Mouse (Mus musculus) ovary, postnatal 36 days (tissue): ENCODE measurements around the gene Dll3.
A peak's percentile ranks its signal among the peaks of the same experiment; 100 is the strongest.

Experiments used
- DNase-seq: peaks from one replicate; pipeline ENCODE4 v3.0.0; 2022; ENCODE audit warnings: low spot score, mixed read lengths

Dll3 gene

DNA sequence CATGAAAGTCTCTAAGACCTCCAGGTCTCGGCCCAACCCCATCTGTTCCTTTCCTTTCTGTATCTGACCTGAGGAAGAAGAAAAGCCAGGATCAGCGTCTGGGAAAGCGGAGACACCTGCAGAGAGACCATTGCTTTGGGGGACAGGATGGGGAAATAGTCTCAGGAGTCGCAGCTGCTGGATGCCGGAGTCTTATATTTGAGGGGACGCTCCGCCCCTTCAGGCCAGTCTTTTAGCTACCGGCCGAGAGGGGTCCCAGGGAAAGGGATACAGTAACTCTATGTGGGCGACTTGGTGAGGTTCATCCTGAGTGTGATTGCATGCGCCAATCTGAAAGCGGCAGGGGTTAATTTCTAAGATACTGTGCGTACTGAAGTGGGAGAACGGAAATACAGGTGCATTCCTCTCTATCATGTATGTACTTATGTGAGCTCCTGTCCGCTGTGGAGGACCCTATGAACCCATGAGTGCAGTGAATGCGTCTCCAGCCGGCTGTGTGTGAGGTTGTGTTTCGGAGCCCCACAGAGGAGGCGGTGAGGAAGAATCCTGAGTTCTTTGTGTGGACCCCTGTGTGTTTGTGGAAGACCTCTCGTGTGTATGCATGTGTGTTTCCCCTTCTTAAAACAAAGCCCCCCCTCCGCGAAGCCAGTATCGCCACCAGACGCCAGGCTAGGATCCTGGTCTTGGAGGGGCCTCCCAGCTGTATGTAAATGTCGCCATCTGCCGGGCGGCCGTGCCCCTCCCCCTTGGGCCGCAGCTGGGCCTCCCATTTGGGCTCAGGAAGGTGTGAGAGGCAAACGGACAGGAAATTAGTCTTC is at the start of gene Dll3:
TSS of gene Dll3 (minus strand) at position 623 of the 818 bp plus-strand sequence.
- DNase-seq = peak; percentile 66

DNA sequence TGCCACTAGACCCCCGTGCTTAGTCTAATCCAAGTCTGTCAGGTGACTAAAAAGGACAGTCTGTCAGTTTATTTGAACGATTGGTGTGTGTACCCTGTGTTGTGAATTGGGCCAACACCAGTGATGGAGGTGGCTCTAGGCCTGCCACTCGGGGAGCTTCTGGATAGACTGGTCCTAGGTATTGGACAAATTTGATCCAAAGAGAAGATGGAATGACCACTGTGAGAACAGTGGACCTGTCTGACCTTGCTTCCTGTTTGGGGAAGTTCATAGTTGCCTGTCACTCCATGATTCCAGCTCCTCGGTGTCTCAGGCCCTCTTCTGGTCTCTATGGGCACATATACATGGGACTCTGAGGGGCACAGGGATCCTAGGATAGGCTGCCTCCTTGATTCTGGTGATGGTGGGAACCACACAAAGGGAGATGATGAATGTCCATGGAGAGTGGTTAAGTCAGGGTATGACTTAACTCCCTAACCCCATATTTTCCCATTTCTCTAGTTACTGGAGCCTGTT is 49.7 kb upstream of the Dll3 start:
- no peak for DNase-seq

DNA sequence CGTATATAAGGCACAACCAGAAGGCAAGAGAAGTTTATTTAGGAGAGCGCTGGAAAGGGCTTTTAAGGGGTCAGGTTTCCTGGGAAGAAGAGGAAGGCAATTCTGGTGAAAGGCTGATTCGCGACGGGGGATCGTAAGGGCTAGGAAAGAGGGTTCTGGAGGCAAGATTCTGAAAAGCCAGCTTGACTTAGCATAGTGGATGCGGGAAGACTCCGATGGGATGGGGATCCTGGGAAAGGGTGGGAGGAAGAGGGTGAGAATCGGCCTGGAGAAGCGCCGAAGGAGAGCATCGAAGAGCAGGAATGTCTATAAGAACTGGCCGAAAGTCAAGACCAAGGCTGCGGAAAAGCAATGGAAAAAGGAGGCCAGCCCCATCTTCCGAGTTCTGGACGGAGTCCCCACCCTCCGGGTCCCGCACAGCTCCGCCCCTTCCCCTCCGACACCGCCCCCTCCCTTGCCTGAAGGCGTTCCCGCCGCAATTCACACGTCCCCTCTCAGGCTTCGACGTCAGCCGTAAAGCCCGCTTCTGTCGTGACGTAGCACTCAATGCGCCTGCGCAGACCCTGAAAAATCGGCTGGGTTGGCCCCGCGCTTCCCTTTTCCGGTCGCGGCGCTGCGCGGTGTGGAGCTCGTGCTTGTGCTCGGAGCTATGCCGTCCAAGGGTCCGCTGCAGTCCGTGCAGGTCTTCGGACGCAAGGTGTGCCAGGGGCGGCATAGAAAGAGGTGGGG is 48.3 kb upstream of the Dll3 start, which contains the start of gene Rps16:
TSS of gene Rps16 (plus strand) at position 498 of the 729 bp plus-strand sequence.
- peak; percentile 99 for DNase-seq

DNA sequence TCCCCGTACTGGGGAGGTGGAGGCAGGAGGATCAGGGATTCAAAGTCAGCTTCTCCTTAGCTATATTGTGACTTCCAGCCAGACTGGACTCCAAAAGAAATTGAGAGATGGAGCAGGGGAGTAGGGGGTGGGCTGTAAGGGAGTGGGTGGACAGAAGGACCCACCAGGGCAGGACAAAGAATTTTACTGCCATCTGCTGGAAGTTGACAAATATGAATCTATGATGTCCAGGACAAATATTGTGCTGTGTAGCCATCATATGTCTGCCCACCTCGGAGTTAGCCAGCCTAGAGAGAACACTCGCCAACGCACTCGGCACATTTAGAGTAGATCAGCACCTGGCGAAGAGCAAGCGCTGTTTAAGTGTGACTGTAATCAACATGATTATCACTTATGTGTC is 46.6 kb upstream of the Dll3 start:
- DNase-seq = no peak

DNA sequence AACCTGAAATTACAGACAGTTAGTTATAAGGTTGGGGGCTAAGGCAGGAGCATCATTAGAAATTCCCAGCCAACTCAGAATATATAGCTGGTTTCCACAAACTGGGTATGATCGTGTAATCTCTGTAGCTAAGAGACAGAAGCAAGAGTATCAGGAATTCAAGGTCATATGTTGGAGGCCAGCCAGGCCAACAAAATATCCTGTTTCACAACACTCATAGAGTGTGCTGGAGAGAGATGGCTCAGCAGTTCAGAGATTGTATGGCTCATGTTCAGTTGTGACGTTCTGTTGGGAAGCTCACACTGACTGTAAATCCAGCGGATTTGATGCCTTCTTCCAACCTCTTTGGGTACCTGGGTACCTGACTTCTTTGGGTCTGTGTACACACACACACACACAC is 45.7 kb upstream of the Dll3 start:
- DNase-seq = peak; percentile 63

DNA sequence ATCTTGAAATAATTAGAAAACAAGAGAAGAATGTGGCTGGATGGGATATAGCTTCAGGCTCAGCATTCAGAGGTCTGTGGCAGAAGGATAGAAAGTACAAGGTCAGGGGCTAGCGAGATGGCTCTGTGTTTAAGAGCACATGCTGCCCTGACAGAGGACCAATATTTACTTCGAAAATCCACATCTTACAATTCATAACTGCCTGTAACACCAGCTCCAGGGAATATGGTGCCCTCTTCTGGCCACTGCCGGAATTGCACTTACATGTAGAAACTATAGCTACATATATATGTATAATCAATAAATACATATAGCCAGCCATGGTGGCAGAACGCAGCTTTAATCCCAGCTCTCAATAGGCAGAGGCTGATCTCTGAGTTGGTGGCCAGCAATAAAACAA is 42.6 kb upstream of the Dll3 start:
- DNase-seq = peak; percentile 54

DNA sequence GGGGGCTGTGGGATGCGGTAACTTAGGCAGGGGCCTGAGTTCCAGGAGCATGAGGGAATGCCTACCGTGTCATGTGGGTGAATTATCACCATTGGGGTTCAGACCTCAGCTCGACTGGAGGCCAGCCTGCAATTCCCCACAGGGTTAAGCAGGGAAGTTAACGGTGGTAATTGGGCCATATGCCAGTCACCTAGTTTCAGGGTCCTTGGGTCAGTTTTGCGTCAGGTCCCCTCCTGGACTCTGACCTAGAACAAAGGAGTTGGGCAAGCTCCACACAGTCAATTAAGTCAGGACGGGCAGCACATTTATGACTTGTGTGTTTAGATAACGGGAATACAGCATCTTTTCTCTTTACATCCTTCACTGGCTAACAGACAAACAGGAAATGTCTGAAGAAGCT is 39.3 kb upstream of the Dll3 start:
- DNase-seq = no peak

DNA sequence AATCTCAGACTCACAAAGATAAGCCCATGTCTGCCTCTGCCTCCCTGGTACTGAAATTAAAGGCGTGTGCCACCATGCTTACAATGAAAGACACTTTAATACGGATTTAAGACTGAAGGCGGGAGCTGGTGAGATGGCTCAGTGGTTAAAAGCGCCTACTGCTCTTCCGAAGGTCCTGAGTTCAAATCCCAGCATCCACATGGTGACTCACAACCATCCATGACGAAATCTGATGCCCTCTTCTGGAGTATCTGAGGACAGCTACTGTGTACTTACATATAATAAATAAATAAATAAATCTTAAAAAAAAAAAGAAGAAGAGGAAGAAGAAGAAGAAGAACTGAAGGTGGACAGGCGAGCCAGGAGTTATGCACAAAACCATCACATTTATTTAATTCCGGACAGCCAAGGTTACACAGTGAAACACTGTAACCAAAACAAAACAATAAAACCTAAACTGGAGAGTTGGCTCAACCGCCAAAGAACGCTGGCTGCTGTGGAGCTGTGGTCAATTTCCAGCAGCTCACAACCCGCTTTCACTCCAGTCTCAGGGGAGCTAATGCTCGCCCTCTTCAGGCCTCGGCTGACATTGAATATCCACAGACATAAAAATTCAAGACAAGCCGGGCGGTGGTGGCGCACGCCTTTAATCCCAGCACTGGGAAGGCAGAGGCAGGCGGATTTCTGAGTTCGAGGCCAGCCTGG is 37.3 kb upstream of the Dll3 start:
- DNase-seq = peak; percentile 62

DNA sequence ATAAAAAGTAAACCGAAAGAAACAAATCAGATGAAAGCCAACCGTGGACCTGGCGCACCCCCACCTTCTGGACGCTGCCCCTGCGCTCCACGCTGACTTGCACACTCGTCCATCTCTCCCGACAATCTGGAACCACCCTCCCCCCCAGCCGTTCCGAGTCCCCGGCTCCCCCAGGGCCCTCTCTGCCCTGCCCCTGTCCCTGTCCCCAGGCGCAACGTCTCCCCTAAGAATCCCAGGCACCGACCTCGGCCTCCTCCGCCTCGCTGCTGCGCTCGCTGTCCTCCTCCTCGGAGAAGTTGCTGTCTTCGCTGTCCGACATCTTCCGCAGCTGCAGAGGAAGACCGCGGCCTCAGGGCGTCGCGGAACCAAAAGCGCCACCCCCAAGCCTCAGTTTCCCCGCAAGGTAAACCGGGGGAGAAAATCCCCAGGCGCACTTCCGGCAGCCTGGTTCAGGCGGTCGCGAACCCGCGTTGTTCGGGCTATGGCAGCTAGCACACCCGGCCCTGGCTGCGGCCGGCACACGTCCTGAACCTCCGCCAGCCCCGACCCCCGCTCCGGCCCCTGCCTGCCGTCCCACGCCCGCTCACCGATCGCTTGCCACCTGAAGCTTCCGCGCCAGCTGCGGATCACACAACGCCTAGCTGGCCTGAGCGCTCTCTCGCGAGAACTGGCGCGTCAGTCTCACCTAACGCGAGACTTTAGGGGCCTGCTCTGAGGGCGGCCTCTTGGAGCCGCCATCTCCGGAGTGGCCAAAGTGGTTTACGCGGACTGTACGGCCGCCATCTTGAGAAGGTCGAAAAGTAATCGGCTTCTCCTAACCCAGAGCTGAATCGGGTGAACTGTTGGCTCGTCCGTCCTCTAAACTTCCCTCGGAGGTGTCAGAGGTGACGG is 36.3 kb upstream of the Dll3 start, which contains the start of gene Supt5:
TSS of gene Supt5 (minus strand) at position 639 of the 891 bp plus-strand sequence.
- peak; percentile 96 for DNase-seq

DNA sequence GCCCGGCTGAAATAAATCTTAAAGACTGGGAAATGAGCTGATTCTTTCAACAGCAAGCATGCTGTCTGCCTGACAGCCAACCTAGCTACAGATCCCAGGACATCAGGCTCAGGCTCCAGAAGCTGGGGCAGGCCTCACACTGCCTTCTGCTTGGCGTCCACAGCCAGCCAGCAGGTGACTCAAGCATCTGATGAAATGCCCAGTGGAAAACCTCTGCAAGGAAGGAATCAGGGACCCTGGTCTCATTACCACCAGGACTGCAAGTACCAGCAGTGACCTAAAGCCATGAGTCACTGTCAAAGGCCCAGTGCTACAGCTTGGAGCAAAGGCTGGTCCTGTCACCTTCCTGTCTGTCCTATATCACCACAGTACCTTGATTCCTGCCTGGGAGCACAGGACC is 33.4 kb upstream of the Dll3 start:
- no peak for DNase-seq

DNA sequence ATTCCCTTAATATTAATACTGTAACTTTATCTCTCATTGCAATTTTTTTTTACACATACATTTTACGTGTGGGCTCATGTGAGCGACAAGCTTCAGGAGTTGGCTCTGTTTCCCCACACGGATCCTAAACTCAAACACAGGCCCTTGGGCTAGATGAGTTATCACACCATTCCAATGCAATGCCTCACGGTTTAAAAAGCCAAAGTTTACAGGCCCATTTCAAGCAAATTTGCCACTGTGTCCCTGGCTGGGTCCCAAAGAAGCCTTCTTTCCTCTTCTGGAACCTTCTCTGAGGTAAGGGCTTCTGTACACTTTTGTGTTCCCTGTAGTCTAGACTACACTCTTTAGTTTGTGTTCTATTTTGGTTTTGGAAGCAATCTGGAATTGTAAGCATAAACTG is 32.5 kb upstream of the Dll3 start:
- DNase-seq = no peak

DNA sequence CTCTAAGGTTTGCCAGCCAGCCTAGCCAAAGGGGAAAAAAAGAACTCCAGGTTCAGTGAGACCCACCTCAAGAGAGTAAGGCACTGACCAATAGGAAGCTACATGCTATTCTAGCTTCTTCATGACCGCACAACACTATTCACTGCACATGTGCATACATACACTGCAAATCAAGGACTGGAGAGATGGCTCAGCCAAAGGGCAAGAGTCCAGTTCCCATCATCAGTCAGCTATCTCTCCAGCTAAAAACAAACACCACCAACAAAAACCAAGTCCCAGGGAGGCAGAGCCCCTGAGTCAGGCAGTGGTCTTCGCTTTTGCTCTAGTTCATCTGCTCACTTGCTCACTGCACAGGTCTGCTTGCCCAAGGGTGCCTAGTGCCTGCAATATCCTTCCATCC is 26.2 kb upstream of the Dll3 start:
- no peak for DNase-seq

DNA sequence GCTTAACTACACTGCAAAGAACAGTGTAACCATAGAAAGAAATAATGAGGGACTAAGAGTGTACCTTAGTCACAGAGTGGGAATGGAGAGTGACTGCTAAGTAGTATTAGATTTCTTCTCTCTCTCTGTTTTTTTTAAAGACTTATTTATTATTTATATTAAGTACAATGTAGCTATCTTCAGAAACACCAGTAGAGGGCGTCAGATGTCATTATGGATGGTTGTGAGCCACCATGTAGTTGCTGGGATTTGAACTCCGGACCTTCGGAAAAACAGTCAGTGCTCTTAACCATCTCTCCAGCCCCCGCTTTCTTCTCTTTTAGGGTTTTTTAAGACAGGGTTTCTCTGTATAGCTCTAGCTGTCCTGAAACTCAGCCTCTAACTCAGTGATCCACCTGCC is 24.4 kb upstream of the Dll3 start:
- no peak for DNase-seq

DNA sequence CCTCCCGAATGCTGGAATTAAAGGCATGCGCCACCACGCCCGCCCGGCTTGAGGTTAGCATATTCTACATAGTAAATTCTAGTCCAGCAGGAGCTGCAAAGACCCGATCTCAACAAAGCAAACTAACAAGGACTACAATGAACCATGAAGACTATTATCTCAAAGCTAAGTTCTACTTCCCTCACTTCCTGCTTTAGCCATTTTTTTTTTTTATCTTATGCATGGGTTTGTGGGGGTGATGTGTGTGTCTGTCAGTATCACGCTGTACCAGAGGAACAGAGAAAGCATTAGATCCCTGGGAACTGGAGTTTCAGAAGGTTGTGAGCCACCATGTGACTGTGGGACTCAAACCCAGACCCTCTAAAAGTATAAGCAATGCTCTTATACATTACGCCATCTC is 23.3 kb upstream of the Dll3 start:
- DNase-seq = no peak

DNA sequence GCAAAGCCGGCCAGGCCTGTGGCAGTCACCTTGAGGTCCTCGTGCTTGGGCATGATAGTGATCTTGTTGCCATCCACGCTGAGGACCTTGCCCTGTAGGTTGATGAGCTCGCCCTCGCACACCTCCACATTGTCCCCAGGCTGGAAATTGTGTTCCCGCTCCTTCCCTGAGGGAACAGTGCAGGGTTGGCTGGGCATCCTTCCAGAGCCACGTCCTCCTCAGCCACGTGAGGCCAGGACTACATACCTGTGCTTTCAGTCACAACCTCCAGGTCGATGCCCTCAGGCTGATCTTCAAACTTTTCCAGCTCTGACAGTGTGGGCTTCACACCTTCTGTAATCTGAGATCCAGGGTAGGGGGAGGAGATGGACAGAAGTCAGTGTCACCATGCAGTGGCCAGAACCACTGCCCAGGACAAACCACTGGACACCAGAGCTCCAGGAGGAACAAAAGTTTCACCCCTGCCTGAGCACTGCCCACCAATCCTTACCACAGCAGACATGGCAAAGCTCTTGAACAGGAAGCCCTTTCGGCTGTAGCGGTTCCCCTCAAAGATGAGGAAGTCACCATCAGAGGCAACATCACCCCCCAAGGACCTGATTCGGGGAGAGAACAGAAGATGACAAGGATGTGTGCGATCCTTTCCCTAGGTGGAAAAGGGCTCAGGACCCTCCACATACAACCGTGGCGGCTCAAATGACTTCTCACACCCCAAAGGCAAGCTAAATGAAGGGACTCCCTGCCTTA is 20.1 kb upstream of the Dll3 start:
- no peak for DNase-seq

DNA sequence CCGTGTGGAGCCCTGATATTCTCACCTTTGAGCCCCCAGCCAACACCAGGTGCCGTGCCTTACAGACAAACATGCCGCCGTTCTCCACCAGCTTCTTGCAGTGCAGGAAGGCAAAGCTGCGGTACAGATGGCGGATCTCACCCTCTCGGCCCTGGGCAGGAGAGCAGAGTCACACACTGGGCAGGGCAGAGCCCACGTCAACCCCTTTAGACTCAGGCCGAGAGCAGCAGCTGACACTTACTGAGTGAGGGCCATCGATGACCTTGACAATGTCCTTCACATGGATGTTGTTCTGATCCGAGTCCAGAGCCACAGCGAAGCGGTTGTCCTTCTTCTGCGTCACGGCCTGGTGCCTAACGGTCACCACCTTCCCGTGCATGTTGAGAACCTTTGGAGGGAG is 16.7 kb upstream of the Dll3 start:
- no peak for DNase-seq

DNA sequence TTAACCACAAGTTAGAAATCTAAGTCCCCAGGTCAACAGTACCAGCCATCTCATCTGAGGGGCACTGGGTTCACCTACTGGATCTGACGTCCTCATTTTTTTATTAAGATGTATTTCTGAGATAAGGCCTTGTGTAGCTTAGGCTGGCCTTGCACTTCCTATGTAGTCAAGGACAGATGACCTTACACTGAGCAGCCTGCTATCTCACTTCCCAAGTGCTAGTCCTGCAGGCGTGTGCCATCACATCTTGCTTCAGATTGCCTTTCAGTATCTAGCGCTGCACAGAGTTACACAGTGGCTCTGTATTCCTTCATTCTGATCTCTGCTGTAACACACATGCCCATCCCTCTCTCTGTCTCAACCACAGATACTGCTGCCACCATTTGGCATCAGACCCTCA is 16.0 kb upstream of the Dll3 start:
- no peak for DNase-seq

DNA sequence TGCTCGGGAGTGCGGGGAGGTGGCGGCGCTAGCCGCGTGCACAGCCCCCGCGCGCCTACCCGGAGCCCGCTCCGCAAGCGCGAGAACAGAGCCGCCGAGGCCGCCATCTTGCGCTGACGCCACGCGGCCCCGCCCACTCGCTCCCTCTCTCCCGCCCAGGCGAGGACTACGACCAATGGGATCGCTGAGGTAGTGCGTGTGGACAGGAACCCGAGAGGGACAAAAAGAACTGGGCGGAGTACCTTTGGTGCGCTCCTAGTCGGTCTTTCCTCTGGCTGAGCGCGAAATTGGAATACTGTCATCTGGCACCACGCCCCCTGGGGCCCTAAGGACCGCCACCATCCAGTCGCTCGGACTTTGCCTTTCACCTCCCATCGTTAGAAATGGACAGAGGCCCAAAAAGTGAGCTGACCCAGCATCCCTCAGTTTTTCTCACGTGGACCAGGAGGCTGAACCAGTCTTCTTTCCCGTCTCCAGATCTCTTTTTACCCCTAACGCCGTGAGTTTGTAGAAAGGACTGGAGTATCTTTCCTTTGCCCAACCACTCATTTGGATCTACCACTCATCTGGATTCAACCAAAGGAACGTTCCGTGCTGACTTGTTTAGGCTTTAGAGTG is 10.0 kb upstream of the Dll3 start, which contains the start of gene Timm50:
TSS of gene Timm50 (minus strand) at position 147 of the 618 bp plus-strand sequence.
- peak; percentile 96 for DNase-seq

DNA sequence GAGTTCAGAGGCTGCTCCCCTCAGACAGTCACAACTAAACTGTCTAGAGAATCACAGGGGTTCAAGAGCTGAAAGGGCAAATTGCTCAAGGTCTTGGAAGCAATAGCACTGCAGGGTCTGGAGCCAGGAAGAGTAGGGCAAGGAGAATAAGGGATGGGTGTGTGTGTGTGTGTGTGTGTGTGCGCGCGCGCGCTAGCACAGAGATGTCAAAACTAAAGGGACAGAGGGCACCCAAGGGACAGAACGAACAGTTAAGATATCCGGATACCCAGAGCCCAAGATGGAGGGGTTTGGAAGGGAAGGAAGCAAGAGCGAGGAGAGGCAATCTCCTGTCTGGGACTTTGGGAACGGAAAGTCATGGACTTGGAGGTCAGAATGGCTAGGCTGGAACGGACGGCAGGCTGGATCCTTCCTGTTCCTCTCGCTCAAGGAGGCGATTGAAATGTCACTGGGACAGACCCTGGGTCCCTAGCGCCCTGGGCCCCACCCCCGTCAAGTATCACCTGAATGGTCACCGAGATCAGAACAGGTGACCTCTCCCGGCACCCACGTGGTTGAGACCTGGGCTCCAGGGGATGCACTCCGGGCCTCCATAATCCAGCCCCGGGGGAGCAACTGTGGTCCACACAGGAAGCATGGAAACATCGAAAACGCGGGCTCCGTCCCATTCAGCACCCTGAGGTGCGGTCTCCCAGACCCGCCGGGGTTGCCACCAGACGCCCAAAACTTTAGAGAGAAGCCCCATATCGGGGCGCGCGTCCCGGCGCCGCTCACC is 9.3 kb upstream of the Dll3 start:
- no peak for DNase-seq
